Mouse (Mus musculus) CH12.LX (cell line): ENCODE results near the gene Adam1a. TPM values are rescaled to one million over a fixed set of nuclear protein-coding genes. Genes with fewer than 3 reads are reported as not detected.

Experiments used
- DNase-seq: peaks from one replicate; pipeline ENCODE4 v3.0.0-alpha.2; 2013; ENCODE audit errors: extremely low read depth
- H3K27ac ChIP-seq: 2 replicates; pipeline ENCODE4 v1.5.1; 2012; ENCODE audit warnings: low read depth, mild to moderate bottlenecking, control low read depth, moderate library complexity; ENCODE audit not compliant: insufficient read depth
- H3K27me3 ChIP-seq: replicated peaks from 2 replicates; pipeline ENCODE3; 2012; ENCODE audit warnings: inconsistent platforms
- H3K36me3 ChIP-seq, 2 experiments: replicated peaks in 1 of 2; 2 replicates each; pipeline versions ENCODE3 to v1.6.1; 2012; ENCODE audit warnings: inconsistent platforms in 1 of 2, low read length in 1 of 2, mild to moderate bottlenecking in 1 of 2, mixed read lengths in 1 of 2, moderate library complexity in 1 of 2; ENCODE audit not compliant: control insufficient read depth in 1 of 2, insufficient read depth in 1 of 2
- H3K4me1 ChIP-seq, 2 experiments: 2 replicates each; pipeline ENCODE4 v1.6.1; 2012; ENCODE audit warnings: inconsistent platforms in 1 of 2, moderate library complexity in 1 of 2; ENCODE audit not compliant: insufficient read depth in 2 of 2, control insufficient read depth in 1 of 2
- H3K4me2 ChIP-seq: 2 replicates; pipeline ENCODE4 v1.6.1; 2012; ENCODE audit warnings: low read depth, mild to moderate bottlenecking, control low read depth; ENCODE audit not compliant: poor library complexity, insufficient read depth, severe bottlenecking
- H3K4me3 ChIP-seq, 3 experiments: fragments of 150-350 bp in 1 of 3; sonication (generic) in 1 of 3; replicated peaks in 1 of 3; 2 replicates each; pipeline versions ENCODE3 to v1.5.1; 2011 to 2012; ENCODE audit warnings: low read depth in 2 of 3, low read length in 2 of 3, mild to moderate bottlenecking in 2 of 3, moderate library complexity in 2 of 3, control low read depth in 1 of 3, improper control_type of control experiment in 1 of 3, inconsistent platforms in 1 of 3, mixed read lengths in 1 of 3; ENCODE audit not compliant: poor library complexity in 1 of 3
- H3K79me2 ChIP-seq: replicated peaks from 2 replicates; pipeline ENCODE4 v1.6.1; 2012; ENCODE audit warnings: mild to moderate bottlenecking, moderate library complexity; ENCODE audit not compliant: control insufficient read depth, poor library complexity, insufficient read depth, severe bottlenecking; ENCODE audit errors: extremely low read depth
- H3K9ac ChIP-seq: 2 replicates; pipeline ENCODE4 v1.6.1; 2012; ENCODE audit warnings: low read depth, mild to moderate bottlenecking, control low read depth, moderate library complexity; ENCODE audit not compliant: insufficient read depth
- H3K9me3 ChIP-seq: replicated peaks from 2 replicates; pipeline ENCODE3; 2012; ENCODE audit warnings: low read length, inconsistent platforms, mixed read lengths
- CHD2 ChIP-seq: IDR thresholded peaks from 2 replicates; pipeline ENCODE4 v1.6.1; 2011; ENCODE audit warnings: low read length, improper control_type of control experiment
- CTCF ChIP-seq, 2 experiments: IDR thresholded peaks in 1 of 2; conservative IDR thresholded peaks in 1 of 2; 2 replicates each; pipeline ENCODE4 v1.5.1; 2011 to 2012; ENCODE audit warnings: low read depth in 2 of 2, low read length in 2 of 2, improper control_type of control experiment in 1 of 2, inconsistent platforms in 1 of 2, mild to moderate bottlenecking in 1 of 2, moderate library complexity in 1 of 2
- E2F4 ChIP-seq: IDR thresholded peaks from 2 replicates; pipeline ENCODE4 v1.6.1; 2011; ENCODE audit warnings: low read depth, low read length, improper control_type of control experiment; ENCODE audit not compliant: insufficient replicate concordance
- ELF1 ChIP-seq: IDR thresholded peaks from 2 replicates; pipeline ENCODE4 v1.6.1; 2014; ENCODE audit warnings: low read depth, mild to moderate bottlenecking, inconsistent platforms, low read length, improper control_type of control experiment
- EP300 ChIP-seq: IDR thresholded peaks from 2 replicates; pipeline ENCODE4 v1.6.1; 2011; ENCODE audit warnings: low read length, improper control_type of control experiment
- GABPA ChIP-seq: IDR thresholded peaks from 2 replicates; pipeline ENCODE4 v1.6.1; 2012; ENCODE audit warnings: low read depth, low read length, improper control_type of control experiment, inconsistent platforms; ENCODE audit not compliant: insufficient replicate concordance
- IRF4 ChIP-seq: IDR thresholded peaks from 2 replicates; pipeline ENCODE4 v1.6.1; 2014; ENCODE audit warnings: low read depth, mild to moderate bottlenecking, inconsistent platforms, low read length, improper control_type of control experiment
- JUN ChIP-seq: IDR thresholded peaks from 2 replicates; pipeline ENCODE4 v1.6.1; 2011; ENCODE audit warnings: low read depth, mild to moderate bottlenecking, low read length, improper control_type of control experiment, moderate library complexity; ENCODE audit not compliant: insufficient read depth
- JUND ChIP-seq: conservative IDR thresholded peaks from 2 replicates; pipeline ENCODE4 v1.6.1; 2011; ENCODE audit warnings: low read depth, low read length, improper control_type of control experiment
- KAT2A ChIP-seq: IDR thresholded peaks from 2 replicates; pipeline ENCODE4 v1.6.1; 2012; ENCODE audit warnings: low read length, improper control_type of control experiment, inconsistent platforms; ENCODE audit not compliant: insufficient replicate concordance
- MAFK ChIP-seq: IDR thresholded peaks from 2 replicates; pipeline ENCODE4 v1.6.1; 2011; ENCODE audit warnings: low read length, improper control_type of control experiment; ENCODE audit not compliant: insufficient replicate concordance
- MAZ ChIP-seq: IDR thresholded peaks from 2 replicates; pipeline ENCODE4 v1.6.1; 2012; ENCODE audit warnings: low read depth, mild to moderate bottlenecking, inconsistent platforms, low read length, improper control_type of control experiment, moderate library complexity
- MEF2A ChIP-seq: IDR thresholded peaks from 2 replicates; pipeline ENCODE4 v1.6.1; 2014; ENCODE audit warnings: low read depth, mild to moderate bottlenecking, inconsistent platforms, low read length, improper control_type of control experiment, borderline replicate concordance
- MYC ChIP-seq: IDR thresholded peaks from 2 replicates; pipeline ENCODE4 v1.6.1; 2011; ENCODE audit warnings: low read depth, mild to moderate bottlenecking, improper control_type of control experiment, low read length
- NELFE ChIP-seq: IDR thresholded peaks from 2 replicates; pipeline ENCODE4 v1.6.1; 2011; ENCODE audit warnings: low read depth, low read length, improper control_type of control experiment
- POLR2AphosphoS2 ChIP-seq: IDR thresholded peaks from 2 replicates; pipeline ENCODE4 v1.6.1; 2011; ENCODE audit warnings: low read depth, low read length, improper control_type of control experiment
- RAD21 ChIP-seq: IDR thresholded peaks from 2 replicates; pipeline ENCODE4 v1.6.1; 2011; ENCODE audit warnings: low read depth, mild to moderate bottlenecking, low read length, improper control_type of control experiment, moderate library complexity
- RCOR1 ChIP-seq: conservative IDR thresholded peaks from 2 replicates; pipeline ENCODE4 v1.6.1; 2012; ENCODE audit warnings: low read depth, mild to moderate bottlenecking, inconsistent platforms, low read length, improper control_type of control experiment
- SIN3A ChIP-seq: IDR thresholded peaks from 2 replicates; pipeline ENCODE4 v1.6.1; 2012; ENCODE audit warnings: low read length, improper control_type of control experiment, inconsistent platforms
- SMC3 ChIP-seq: IDR thresholded peaks from 2 replicates; pipeline ENCODE4 v1.6.1; 2011; ENCODE audit warnings: low read depth, low read length, improper control_type of control experiment
- USF2 ChIP-seq: conservative IDR thresholded peaks from 2 replicates; pipeline ENCODE4 v1.6.1; 2011; ENCODE audit warnings: low read depth, low read length, improper control_type of control experiment
- ZC3H11A ChIP-seq: IDR thresholded peaks from 2 replicates; pipeline ENCODE4 v1.6.1; 2012; ENCODE audit warnings: low read depth, mild to moderate bottlenecking, inconsistent platforms, low read length, improper control_type of control experiment
- ZMIZ1 ChIP-seq: IDR thresholded peaks from 2 replicates; pipeline ENCODE4 v1.6.1; 2012; ENCODE audit warnings: low read depth, mild to moderate bottlenecking, inconsistent platforms, low read length, improper control_type of control experiment
- dilution Hi-C: fragments of 300-500 bp; cut with MboI; formaldehyde crosslinking; loops from 2 replicates; pipeline ENCODE4 v1.14.3; 2020; ENCODE audit warnings: low sequenced_read_pairs; ENCODE audit not compliant: extremely low pct_unique_long_range_greater_than_20kb, extremely low pct_ligation_motif_present
- in situ Hi-C: fragments of 300-500 bp; cut with MboI; formaldehyde crosslinking; loops from 3 replicates; pipeline ENCODE4 v1.14.3; 2019; ENCODE audit warnings: low sequenced_read_pairs, low pct_ligation_motif_present, low pct_unique_long_range_greater_than_20kb, mixed read lengths
- polyA plus RNA-seq: library from polyadenylated mRNA; unstranded; fragments of >175 nt; gene quantifications from 2 replicates; pipeline ENCODE4 v1.2.1, GENCODE M21; 2012; ENCODE audit warnings: low read depth; ENCODE audit not compliant: insufficient read length
- total RNA-seq, 2 experiments: library from RNA; depleted of rRNA; stranded (reverse); fragments of 300-350 nt in 1 of 2; fragments of >200 nt in 1 of 2; gene quantifications; 2 replicates each; pipeline ENCODE4 v1.2.3; 2012 to 2014

The Adam1a gene
- total and polyA plus RNA-seq, 3 experiments: 1.2 to 1.6 (median 1.3) TPM

- H3K9ac ChIP-seq: no peak overlapping the region
- H3K79me2 ChIP-seq: no peaks in the 10 kb centered on the region
- H3K27me3 ChIP-seq: no peaks in the 10 kb centered on the region
- no peaks in the 10 kb centered on the region for H3K9me3 ChIP-seq
- no peak overlapping the region for H3K4me3 ChIP-seq
- in situ Hi-C loops: no loop called here
- H3K36me3 ChIP-seq: no peaks in the 10 kb centered on the region
- H3K4me1 ChIP-seq: peaks cover 9 to 19% of the 10 kb centered on the region in 2 experiments
- dilution Hi-C loops: no loop called here
- no peak overlapping the region for H3K27ac ChIP-seq
- no peak for TF ChIP-seq ZMIZ1
- TF ChIP-seq POLR2AphosphoS2: no peak
- no peak for TF ChIP-seq NELFE
- no peak for TF ChIP-seq MEF2A
- no peak for TF ChIP-seq MAFK
- no peak for TF ChIP-seq GABPA
- no peak for TF ChIP-seq CHD2
- TF ChIP-seq JUND: no peak
- no peak for TF ChIP-seq E2F4
- TF ChIP-seq CTCF (conservative IDR thresholded peaks at IDR 0.05 in 1 of 2, IDR thresholded peaks at IDR 0.05 in 1 of 2; ENCODE audit: low read depth in 2 of 2, low read length in 2 of 2): no peak
- TF ChIP-seq MAZ: no peak
- H3K4me2 ChIP-seq: no peak overlapping the region
- DNase-seq: no peak
These were observed 69.2 kb downstream of the Adam1a start for GRCm38 (mm10) chr5:121476040-121476439.

GRCm38 (mm10) chr5:121474610-121475009 lies 70.7 kb downstream of the Adam1a start:
- no peak overlapping the region for H3K4me2 ChIP-seq
- dilution Hi-C loops: no loop called here
- H3K79me2 ChIP-seq: no peaks in the 10 kb centered on the region
- no peak for DNase-seq
- TF ChIP-seq USF2 (no peak), JUN (no peak), MAZ (no peak)
- H3K9ac ChIP-seq: no peak overlapping the region
- no peaks in the 10 kb centered on the region for H3K36me3 ChIP-seq
- H3K27ac ChIP-seq: no peak overlapping the region
- H3K27me3 ChIP-seq: no peaks in the 10 kb centered on the region
- in situ Hi-C loops: no loop called here
- peaks cover 14 to 30% of the 10 kb centered on the region in 2 experiments for H3K4me1 ChIP-seq
- H3K9me3 ChIP-seq: no peaks in the 10 kb centered on the region
- H3K4me3 ChIP-seq: no peak overlapping the region

GRCm38 (mm10) chr5:121472411-121472810 lies 72.9 kb downstream of the Adam1a start:
- Histone ChIP-seq H3K27ac (no peak overlapping the region), H3K27me3 (no peaks in the 10 kb centered on the region), H3K4me2 (no peak overlapping the region)
- TF ChIP-seq NELFE: no peak
- no peak for TF ChIP-seq EP300
- TF ChIP-seq KAT2A: no peak
- TF ChIP-seq IRF4: no peak
- no peak for TF ChIP-seq RCOR1
- TF ChIP-seq SIN3A: no peak
- TF ChIP-seq JUND: no peak
- no peak for TF ChIP-seq RAD21
- TF ChIP-seq MYC: no peak
- no peak for TF ChIP-seq MAFK
- TF ChIP-seq ZC3H11A: no peak
- no peak for TF ChIP-seq SMC3
- TF ChIP-seq ELF1: no peak
- TF ChIP-seq, all 38 proteins: peak for 0
- H3K4me3 ChIP-seq: peak overlapping the region in 1 of 3 experiments; percentile 5
- dilution Hi-C loops (no loop called here), in situ Hi-C loops (no loop called here)
- no peaks in the 10 kb centered on the region for H3K36me3 ChIP-seq
- peak; percentile 32 for DNase-seq
- H3K9me3 ChIP-seq: no peaks in the 10 kb centered on the region
- peaks cover 17 to 33% of the 10 kb centered on the region in 2 experiments for H3K4me1 ChIP-seq
- no peak overlapping the region for H3K9ac ChIP-seq
- no peaks in the 10 kb centered on the region for H3K79me2 ChIP-seq
